Mouse (Mus musculus): ENCODE data around the gene Nebl.
A peak's percentile ranks its signal among the peaks of the same experiment; 100 is the strongest.

Gene Nebl

DNA sequence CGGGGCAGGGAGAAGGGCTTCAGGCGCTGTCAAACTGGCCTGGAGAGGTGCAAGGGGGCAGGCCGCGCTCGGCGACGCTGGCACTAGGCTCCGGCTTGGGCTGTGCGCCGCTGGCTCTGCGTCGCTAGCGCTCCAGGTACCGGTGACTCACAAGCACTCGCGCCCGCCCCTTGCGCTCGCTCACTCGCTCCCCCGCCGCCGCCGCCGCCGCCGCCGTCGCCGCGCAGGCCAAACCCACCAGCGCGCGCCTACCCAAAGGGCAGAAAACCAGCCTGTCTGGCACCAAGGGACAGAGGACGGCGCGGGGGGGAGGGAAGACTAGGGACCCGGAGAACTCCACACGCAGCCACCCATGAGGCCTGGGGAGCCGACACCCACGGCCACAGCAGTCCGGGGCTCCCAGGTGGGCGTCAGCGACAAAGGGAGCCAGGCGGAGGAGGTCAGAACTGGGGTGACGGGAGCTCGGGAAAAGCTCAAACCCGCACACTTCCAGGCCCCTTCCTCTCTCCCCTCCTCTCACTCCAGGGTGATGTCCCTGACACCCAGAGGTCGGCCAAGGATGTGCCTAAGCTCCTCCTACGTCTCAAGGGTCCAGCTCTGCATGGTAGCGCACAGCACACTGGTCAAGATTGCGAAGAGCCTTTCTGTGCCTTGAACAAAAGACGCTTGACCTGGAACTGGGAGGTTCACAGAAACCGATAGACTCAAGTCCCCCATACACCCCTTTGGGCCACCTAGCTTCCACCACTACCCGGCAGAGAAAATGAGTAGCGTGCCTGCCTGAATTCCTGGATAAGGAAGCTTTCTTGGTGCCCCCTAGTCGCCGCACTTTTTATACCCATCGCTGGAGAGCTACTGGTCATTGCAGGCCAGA, at the start of gene Nebl:
TSS of gene Nebl (minus strand) at position 508 of the 874 bp plus-strand sequence.
- peak; percentile 38 for DNase-seq (ENCODE audit: low spot score)

- no peak for DNase-seq (ENCODE audit: low spot score)
Observed at GRCm38 (mm10) chr2:17770246-17770825, 39.1 kb upstream of the Nebl start.

DNA sequence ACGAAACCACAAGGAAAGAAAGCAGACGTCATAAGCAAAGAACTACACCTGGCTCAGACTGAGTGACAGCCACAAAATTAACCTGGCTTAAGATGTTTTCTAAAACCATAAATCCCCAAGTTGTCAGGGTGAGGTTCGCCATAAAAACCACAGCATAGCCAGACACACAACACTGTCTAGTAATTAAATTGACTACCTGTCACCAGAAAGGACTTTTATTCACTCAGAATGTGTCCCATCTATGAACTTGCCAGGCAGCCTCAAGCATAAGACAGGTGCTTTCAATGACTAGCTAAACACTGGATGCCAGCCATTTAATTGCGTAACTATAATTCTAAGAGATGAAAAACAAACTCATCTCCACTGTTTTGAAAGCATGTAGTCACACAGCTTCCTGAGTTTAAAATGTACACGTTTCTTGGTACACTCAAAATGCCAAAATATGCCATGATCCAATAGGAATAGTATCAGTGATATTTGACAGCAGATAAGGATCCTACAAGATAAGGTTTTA, 38.0 kb upstream of the Nebl start:
- DNase-seq (ENCODE audit: low spot score) = no peak

- DNase-seq (ENCODE audit: low spot score) = no peak
Observed at GRCm38 (mm10) chr2:17756271-17756670, 25.0 kb upstream of the Nebl start.

- no peak for DNase-seq (ENCODE audit: low spot score)
Observed at GRCm38 (mm10) chr2:17742051-17742763, 10.9 kb upstream of the Nebl start.

DNA sequence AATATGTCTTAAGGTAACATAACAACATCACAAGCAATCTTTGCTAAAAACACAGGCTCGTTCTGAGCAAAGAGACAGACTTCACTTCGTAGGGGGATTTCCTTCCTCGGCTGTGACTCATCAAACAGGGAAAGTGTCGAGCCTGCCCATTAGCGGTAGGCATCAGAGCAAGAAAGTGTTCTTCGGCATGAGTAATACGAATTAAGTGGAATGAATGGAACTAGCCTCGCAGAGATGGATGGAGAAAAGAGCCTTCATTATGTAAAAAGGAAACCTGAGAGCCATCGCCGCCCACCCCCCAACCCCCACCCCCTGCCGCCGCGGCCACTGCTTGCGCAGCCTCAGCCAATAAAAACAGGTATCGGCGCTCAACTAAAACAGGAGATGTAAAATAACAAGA, 10.3 kb upstream of the Nebl start:
- DNase-seq (ENCODE audit: low spot score) = no peak

DNA sequence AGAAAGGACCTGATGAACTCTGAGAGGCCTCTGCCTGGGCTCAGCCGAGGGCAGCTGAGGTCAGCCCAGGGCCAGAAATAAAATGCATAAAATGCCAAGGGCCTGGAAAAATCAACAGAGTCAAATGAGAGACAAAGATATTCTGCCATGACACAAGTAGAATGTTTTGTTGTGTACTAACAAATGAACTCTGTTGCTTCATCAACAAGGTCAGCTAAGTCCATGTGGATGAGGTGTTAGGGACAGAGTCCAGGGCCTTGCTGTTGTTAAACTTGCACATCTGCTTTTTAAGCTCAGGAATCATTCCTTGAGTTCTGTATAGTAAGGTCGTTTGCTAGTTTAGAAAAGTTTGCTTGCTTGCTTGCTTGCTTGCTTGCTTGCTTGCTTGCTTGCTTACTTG, 9.2 kb upstream of the Nebl start:
- DNase-seq (ENCODE audit: low spot score) = no peak

- no peak for DNase-seq (ENCODE audit: low spot score)
Observed at GRCm38 (mm10) chr2:17732210-17732609, 946 bp upstream of the Nebl start.

DNA sequence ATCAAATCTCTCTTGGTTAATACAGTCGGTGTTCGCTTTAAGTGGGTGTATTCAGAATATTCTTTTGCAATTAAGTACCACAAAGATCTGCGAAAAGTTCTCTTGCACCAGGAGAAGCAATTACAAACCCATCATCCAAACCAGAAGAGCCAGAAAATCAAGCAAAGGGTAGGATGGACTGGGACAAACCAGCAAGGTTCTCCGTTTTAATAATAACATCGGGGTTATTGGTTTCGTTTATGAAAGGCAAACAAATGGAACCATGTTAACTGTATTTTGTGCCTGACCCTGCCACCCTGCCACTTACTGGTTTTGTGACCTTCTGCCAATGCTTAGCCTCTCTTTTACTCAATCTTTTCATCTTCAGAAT, 552 bp upstream of the Nebl start:
- no peak for DNase-seq (ENCODE audit: low spot score)

GRCm38 (mm10) chr2:17730648-17730956, 662 bp downstream of the Nebl start:
- no peak for DNase-seq (ENCODE audit: low spot score)

- peak; percentile 9 for DNase-seq (ENCODE audit: low spot score)
Observed at GRCm38 (mm10) chr2:17729770-17730647, 1.3 kb downstream of the Nebl start.

DNA sequence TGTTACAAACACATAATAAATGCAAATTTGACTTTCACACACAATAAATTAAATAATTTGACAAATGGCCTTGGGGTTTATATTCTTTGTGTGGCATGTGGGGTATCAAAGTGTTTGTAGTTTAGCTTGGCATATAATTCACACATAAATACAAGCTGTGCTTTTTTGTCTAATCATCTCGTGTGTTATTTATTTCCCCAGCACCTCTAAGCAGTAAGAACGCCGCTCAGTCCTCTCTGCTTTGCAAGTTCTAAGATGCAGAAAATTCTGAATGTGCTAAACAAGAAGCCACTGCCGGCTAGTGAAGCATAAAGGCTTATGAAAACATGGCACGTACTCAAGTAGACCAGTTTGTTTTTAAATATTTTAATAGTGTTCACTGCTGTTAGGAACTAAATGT, 6.9 kb downstream of the Nebl start:
- DNase-seq (ENCODE audit: low spot score) = no peak

GRCm38 (mm10) chr2:17723268-17724019, 7.8 kb downstream of the Nebl start:
- no peak for DNase-seq (ENCODE audit: low spot score)

- DNase-seq (ENCODE audit: low spot score) = no peak
Observed at GRCm38 (mm10) chr2:17721177-17721715, 10.0 kb downstream of the Nebl start.

DNA sequence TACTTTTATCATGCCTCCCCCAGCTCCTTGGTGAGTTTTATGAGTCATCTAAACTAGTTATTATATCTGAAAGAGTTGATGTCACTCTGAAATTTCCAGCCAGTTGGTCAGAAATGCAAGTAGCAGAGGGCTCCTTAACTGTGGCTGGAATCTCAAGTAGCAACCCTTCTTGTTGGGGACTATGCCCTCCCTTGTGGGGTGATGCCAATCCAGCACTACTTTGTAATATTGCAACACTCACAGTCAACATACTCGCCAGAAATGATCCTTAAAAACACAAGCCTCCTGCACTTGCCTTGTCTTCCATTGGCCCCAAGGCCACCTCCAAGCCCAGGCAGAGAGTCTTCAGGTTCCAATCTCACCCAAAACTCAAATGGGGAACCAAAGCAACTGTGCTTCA, 13.0 kb downstream of the Nebl start:
- DNase-seq (ENCODE audit: low spot score) = no peak

- DNase-seq (ENCODE audit: low spot score) = no peak
Observed at GRCm38 (mm10) chr2:17717200-17717599, 14.1 kb downstream of the Nebl start.

DNA sequence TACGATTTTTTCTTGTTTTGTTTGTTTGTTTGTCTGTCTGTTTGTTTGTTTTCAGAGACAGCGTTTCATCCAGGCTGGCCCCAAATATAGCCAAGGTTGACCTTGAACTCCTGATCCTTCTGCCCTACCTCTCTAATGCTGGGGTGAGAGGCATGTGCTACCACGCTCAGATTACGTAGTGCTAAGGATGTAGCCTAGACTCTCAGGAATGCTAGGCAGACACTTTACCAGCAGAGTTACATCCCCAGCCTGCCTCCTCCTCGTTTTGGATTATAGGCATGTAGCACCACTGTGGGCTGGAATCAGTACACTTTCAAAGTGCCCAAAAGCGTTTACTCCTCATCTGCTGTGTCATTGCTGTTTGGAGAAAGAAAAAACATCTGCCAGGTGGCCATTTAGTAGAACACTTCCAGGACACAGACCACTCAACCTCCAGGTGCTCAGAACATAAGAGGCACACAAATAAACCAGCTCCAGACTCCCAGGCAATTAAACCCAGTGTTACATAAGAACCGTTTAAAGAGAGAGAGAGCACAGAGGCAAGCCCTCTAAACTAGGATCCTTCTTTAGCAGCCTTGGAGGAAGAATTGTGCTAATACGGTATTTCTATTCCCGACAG, 16.0 kb downstream of the Nebl start:
- DNase-seq (ENCODE audit: low spot score) = no peak

- DNase-seq (ENCODE audit: low spot score) = no peak
Observed at GRCm38 (mm10) chr2:17714661-17715060, 16.6 kb downstream of the Nebl start.

DNA sequence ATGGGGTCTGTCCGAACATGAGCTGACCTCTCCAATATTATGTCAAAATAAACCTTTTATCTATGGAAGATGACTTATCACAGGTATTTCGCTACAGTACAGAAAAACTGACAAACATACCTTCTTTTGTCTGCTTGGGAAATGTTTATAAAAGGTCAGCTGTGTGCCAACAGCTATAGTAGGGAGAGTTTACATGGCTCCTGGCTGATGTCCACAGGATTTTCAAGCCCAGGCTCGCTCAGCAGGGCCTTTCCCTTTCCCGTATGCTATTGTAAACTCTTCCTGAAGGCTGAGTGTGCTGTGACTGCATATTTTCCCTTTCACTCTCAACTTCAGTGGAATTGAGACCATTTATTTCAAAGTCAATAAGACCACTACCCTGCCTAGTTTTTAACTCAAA, 17.1 kb downstream of the Nebl start:
- no peak for DNase-seq (ENCODE audit: low spot score)

- no peak for DNase-seq (ENCODE audit: low spot score)
Observed at GRCm38 (mm10) chr2:17711216-17711615, 20.0 kb downstream of the Nebl start.

GRCm38 (mm10) chr2:17710083-17710482, 21.2 kb downstream of the Nebl start:
- no peak for DNase-seq (ENCODE audit: low spot score)
